ENCODE assay signal across 28 mouse cellular contexts in genomic region chr17:8605921-8606320, GRCm38 (mm10). TPM values are rescaled to one million over a fixed set of nuclear protein-coding genes. Genes with fewer than 3 reads are reported as not detected.
DNase-seq lines count a peak whose midpoint lies in the region; ATAC-seq and TF ChIP-seq lines count a peak whose summit lies in the region.
"Had no signal": no experiment of that assay in that cellular context is flagged by ENCODE, and none has a peak within 500 bp of the region (broad histone marks: within the 10 kb centered on the region; RNA-seq: fewer than 3 reads in every experiment).

No protein-coding gene starts in this region.

- DNase-seq in heart, adult 11 months = peak; percentile 51
- peak; percentile 33 for DNase-seq in heart, embryonic 10.5 days (ENCODE audit: low spot score)
- DNase-seq in heart, adult 8-10 months (ENCODE audit: low spot score) = no peak
- peak; percentile 67 for DNase-seq in midbrain, embryonic 11.5 days (ENCODE audit: low spot score, missing footprints)
- no peak for DNase-seq in midbrain, postnatal 0 days (ENCODE audit: low spot score)
- peak; percentile 7 for DNase-seq in stomach, postnatal 0 days (ENCODE audit: low spot score)
- DNase-seq: adrenal gland, adult 2 months; adrenal gland, adult 8-10 months; adrenal gland, postnatal 10 days; adrenal gland, postnatal 14 days; adrenal gland, postnatal 25 days; adrenal gland, postnatal 36 days; B cell, adult 2 months; cerebellum, adult 11 months; cerebellum, adult 11-12 months had no signal

- ATAC-seq in heart, embryonic 12.5 days (ENCODE audit: insufficient number of reproducible peaks, low FRiP score) = no peak
- ATAC-seq in midbrain, embryonic 11.5 days (ENCODE audit: low FRiP score) = no peak
- no peak for ATAC-seq in midbrain, postnatal 0 days (ENCODE audit: low FRiP score)
- ATAC-seq in stomach, postnatal 0 days (ENCODE audit: low FRiP score, low TSS enrichment) = no peak
- ATAC-seq in kidney, embryonic 14.5 days (ENCODE audit: low FRiP score, low TSS enrichment) = no peak
- ATAC-seq: activated CD4-positive, CD25-positive, alpha-beta regulatory T cell, adult 4 months; CD4-positive, CD25-positive, alpha-beta regulatory T cell, adult 4 months; Patski had no signal

- TF ChIP-seq EP300 in stomach, postnatal 0 days (optimal IDR thresholded peaks at IDR 0.05) = no peak

- no peak overlapping the region for H3K4me3 ChIP-seq in heart, embryonic 12.5 days
- H3K4me3 ChIP-seq in heart, embryonic 10.5 days = no peak overlapping the region
- no peak overlapping the region for H3K4me3 ChIP-seq in midbrain, embryonic 11.5 days (ENCODE audit: low read depth, low read length)
- no peak overlapping the region for H3K4me3 ChIP-seq in midbrain, postnatal 0 days (ENCODE audit: low read depth, low read length)
- H3K4me3 ChIP-seq in stomach, postnatal 0 days (ENCODE audit: low read depth, low read length) = no peak overlapping the region
- no peak overlapping the region for H3K4me3 ChIP-seq in kidney, embryonic 14.5 days (ENCODE audit: low read length)

- H3K9me3 ChIP-seq in heart, embryonic 12.5 days (replicated peaks) = no peaks in the 10 kb centered on the region
- H3K9me3 ChIP-seq in heart, embryonic 10.5 days = no peaks in the 10 kb centered on the region
- H3K9me3 ChIP-seq in midbrain, embryonic 11.5 days (ENCODE audit: control insufficient read depth, low read length) = no peaks in the 10 kb centered on the region
- no peaks in the 10 kb centered on the region for H3K9me3 ChIP-seq in midbrain, postnatal 0 days (ENCODE audit: low read length)
- H3K9me3 ChIP-seq in stomach, postnatal 0 days (ENCODE audit: control insufficient read depth, low read length) = no peaks in the 10 kb centered on the region
- no peaks in the 10 kb centered on the region for H3K9me3 ChIP-seq in kidney, embryonic 14.5 days (ENCODE audit: control insufficient read depth, low read length)

- H3K4me1 ChIP-seq in heart, embryonic 12.5 days (replicated peaks) = no peaks in the 10 kb centered on the region
- no peaks in the 10 kb centered on the region for H3K4me1 ChIP-seq in heart, embryonic 10.5 days
- no peaks in the 10 kb centered on the region for H3K4me1 ChIP-seq in midbrain, embryonic 11.5 days (ENCODE audit: control insufficient read depth, insufficient read depth, low read length)
- H3K4me1 ChIP-seq in midbrain, postnatal 0 days (ENCODE audit: insufficient read depth, low read length) = no peaks in the 10 kb centered on the region
- H3K4me1 ChIP-seq in stomach, postnatal 0 days (replicated peaks; ENCODE audit: control insufficient read depth, insufficient read depth) = no peaks in the 10 kb centered on the region
- no peaks in the 10 kb centered on the region for H3K4me1 ChIP-seq in kidney, embryonic 14.5 days (ENCODE audit: control insufficient read depth, insufficient read depth, low read length)

- H3K27me3 ChIP-seq in heart, embryonic 12.5 days (replicated peaks) = peaks cover 49% of the 10 kb centered on the region
- peaks cover 29% of the 10 kb centered on the region for H3K27me3 ChIP-seq in heart, embryonic 10.5 days (ENCODE audit: insufficient read depth, poor library complexity, severe bottlenecking)
- no peaks in the 10 kb centered on the region for H3K27me3 ChIP-seq in midbrain, embryonic 11.5 days (ENCODE audit: control insufficient read depth, insufficient read depth, low read length)
- H3K27me3 ChIP-seq in midbrain, postnatal 0 days (ENCODE audit: insufficient read depth, low read length) = no peaks in the 10 kb centered on the region
- H3K27me3 ChIP-seq in stomach, postnatal 0 days (ENCODE audit: control insufficient read depth, insufficient read depth, low read length) = no peaks in the 10 kb centered on the region
- no peaks in the 10 kb centered on the region for H3K27me3 ChIP-seq in kidney, embryonic 14.5 days (ENCODE audit: control insufficient read depth, insufficient read depth, low read length)

- H3K9ac ChIP-seq in heart, embryonic 12.5 days = no peak overlapping the region
- no peak overlapping the region for H3K9ac ChIP-seq in midbrain, embryonic 11.5 days (ENCODE audit: low read length)
- no peak overlapping the region for H3K9ac ChIP-seq in midbrain, postnatal 0 days (replicated peaks; ENCODE audit: low read length, poor library complexity, severe bottlenecking)
- H3K9ac ChIP-seq in stomach, postnatal 0 days (ENCODE audit: low read length) = no peak overlapping the region
- H3K9ac ChIP-seq in kidney, embryonic 14.5 days (ENCODE audit: low read depth, low read length) = no peak overlapping the region

- no peaks in the 10 kb centered on the region for H3K36me3 ChIP-seq in heart, embryonic 12.5 days
- H3K36me3 ChIP-seq in heart, embryonic 10.5 days = no peaks in the 10 kb centered on the region
- H3K36me3 ChIP-seq in midbrain, embryonic 11.5 days (ENCODE audit: control insufficient read depth, insufficient read depth, low read length) = no peaks in the 10 kb centered on the region
- H3K36me3 ChIP-seq in midbrain, postnatal 0 days (ENCODE audit: insufficient read depth, low read length) = no peaks in the 10 kb centered on the region
- H3K36me3 ChIP-seq in stomach, postnatal 0 days (ENCODE audit: control insufficient read depth, insufficient read depth, low read length) = no peaks in the 10 kb centered on the region
- H3K36me3 ChIP-seq in kidney, embryonic 14.5 days (ENCODE audit: control insufficient read depth, insufficient read depth, low read length) = no peaks in the 10 kb centered on the region
- H3K36me3 ChIP-seq: G1E had no signal

- no peak overlapping the region for H3K27ac ChIP-seq in heart, embryonic 12.5 days (ENCODE audit: poor library complexity, severe bottlenecking)
- no peak overlapping the region for H3K27ac ChIP-seq in heart, embryonic 10.5 days
- H3K27ac ChIP-seq in midbrain, embryonic 11.5 days (ENCODE audit: low read depth, low read length) = no peak overlapping the region
- no peak overlapping the region for H3K27ac ChIP-seq in midbrain, postnatal 0 days (ENCODE audit: low read depth, low read length)
- no peak overlapping the region for H3K27ac ChIP-seq in stomach, postnatal 0 days (replicated peaks)
- no peak overlapping the region for H3K27ac ChIP-seq in kidney, embryonic 14.5 days (ENCODE audit: low read depth, low read length)

- WGBS in heart, embryonic 12.5 days = 75% methylated on average over 5 of the region's 5 CpGs
- WGBS in heart, embryonic 10.5 days = 76% methylated on average over 5 of the region's 5 CpGs
- 85% methylated on average over 5 of the region's 5 CpGs for WGBS in midbrain, embryonic 11.5 days
- 81% methylated on average over 5 of the region's 5 CpGs for WGBS in midbrain, postnatal 0 days
- WGBS in stomach, postnatal 0 days = 84% methylated on average over 5 of the region's 5 CpGs
- WGBS in kidney, embryonic 14.5 days = 85% methylated on average over 5 of the region's 5 CpGs

- TF ChIP-seq CTCF in midbrain, postnatal 0 days (IDR thresholded peaks at IDR 0.05) = no peak
- TF ChIP-seq CTCF in stomach, postnatal 0 days (IDR thresholded peaks at IDR 0.05; ENCODE audit: low read depth) = no peak

- no peak overlapping the region for H3K4me2 ChIP-seq in heart, embryonic 12.5 days
- H3K4me2 ChIP-seq in midbrain, embryonic 11.5 days = no peak overlapping the region
- H3K4me2 ChIP-seq in midbrain, postnatal 0 days (ENCODE audit: low read depth, low read length, poor library complexity, severe bottlenecking) = no peak overlapping the region
- no peak overlapping the region for H3K4me2 ChIP-seq in stomach, postnatal 0 days (replicated peaks; ENCODE audit: low read depth)
- no peak overlapping the region for H3K4me2 ChIP-seq in kidney, embryonic 14.5 days (replicated peaks; ENCODE audit: low read depth, low read length)

RNA-seq across cellular contexts. Expression of gene Gm17087, which starts 39.2 kb away (rescaled TPM):
- not detected in 2 replicates for polyA plus RNA-seq in heart, embryonic 12.5 days (2016; fragmentation: Nextera tagmentation; extraction: Ambion mirVana)
- not detected in 2 replicates for polyA plus RNA-seq in heart, embryonic 10.5 days (2016; fragmentation: Nextera tagmentation; extraction: Ambion mirVana)
- not detected for total RNA-seq in heart, adult 8-10 months (2022)
- polyA plus RNA-seq in midbrain, embryonic 11.5 days (2014; fragmentation: Nextera tagmentation; extraction: Ambion mirVana) = not detected in 2 replicates
- not detected in 2 replicates for total RNA-seq in midbrain, postnatal 0 days (2014; rRNA removed)
- polyA plus RNA-seq in midbrain, postnatal 0 days (2015; fragmentation: Nextera tagmentation; extraction: Ambion mirVana) = not detected in 2 replicates
- polyA plus RNA-seq in stomach, postnatal 0 days (2015; fragmentation: Nextera tagmentation; extraction: Ambion mirVana) = not detected in 2 replicates
- polyA plus RNA-seq in kidney, embryonic 14.5 days (2014; fragmentation: Nextera tagmentation; extraction: Ambion mirVana) = not detected in 2 replicates
- total RNA-seq: adrenal gland, adult 18-20 months; adrenal gland, adult 2 months; adrenal gland, adult 8-10 months; adrenal gland, postnatal 10 days; adrenal gland, postnatal 14 days; adrenal gland, postnatal 25 days; adrenal gland, postnatal 36 days; adrenal gland, postnatal 4 days; CH12.LX; ES-E14; G1E; MEL had no signal
- polyA plus RNA-seq: adrenal gland, adult 2 months; brain, embryonic 14.5 days; C2C12; G1E had no signal

Comparison
In these comparisons a context has a peak if more than half of its experiments do, and no peak if none do; other contexts are left out.
1. DNase-seq: peak in heart, adult 11 months (single experiment), heart, embryonic 10.5 days (single experiment), midbrain, embryonic 11.5 days (single experiment) and stomach, postnatal 0 days (single experiment); none in heart, adult 8-10 months (single experiment) and midbrain, postnatal 0 days (single experiment).